Mouse (Mus musculus) heart, embryonic 16.5 days (tissue): Measurements from ENCODE around the gene Pdcd5. TPM values are rescaled to one million over a fixed set of nuclear protein-coding genes. Genes with fewer than 3 reads are reported as not detected.

Experiments used
- ATAC-seq: fragments of 200-750 bp; cut with Nextera tagmentation; replicated peaks from 2 replicates; pipeline ENCODE4 v1.8.0; 2017; ENCODE audit warnings: moderate number of reproducible peaks; ENCODE audit not compliant: insufficient read depth, low FRiP score; ENCODE audit errors: extremely low read depth
- H3K27ac ChIP-seq: fragments of 300-500 bp; sonication (generic); 2 replicates; pipeline ENCODE4 v1.5.1; 2014; ENCODE audit warnings: mild to moderate bottlenecking, low read length, control low read depth, moderate library complexity
- H3K27me3 ChIP-seq: fragments of 300-500 bp; sonication (generic); 2 replicates; pipeline ENCODE4 v1.6.1; 2014; ENCODE audit warnings: low read length, mixed read lengths; ENCODE audit not compliant: control insufficient read depth, insufficient read depth
- H3K36me3 ChIP-seq: fragments of 300-500 bp; sonication (generic); 2 replicates; pipeline ENCODE4 v1.6.1; 2014; ENCODE audit not compliant: control insufficient read depth, insufficient read depth
- H3K4me1 ChIP-seq: fragments of 300-500 bp; sonication (generic); 2 replicates; pipeline ENCODE4 v1.6.1; 2014; ENCODE audit warnings: low read length, mixed read lengths; ENCODE audit not compliant: control insufficient read depth, insufficient read depth
- H3K4me2 ChIP-seq: fragments of 300-500 bp; sonication (generic); 2 replicates; pipeline ENCODE4 v1.6.1; 2014; ENCODE audit warnings: low read depth, mild to moderate bottlenecking, control low read depth, low read length
- H3K4me3 ChIP-seq: fragments of 300-500 bp; sonication (generic); 2 replicates; pipeline ENCODE4 v1.5.1; 2014; ENCODE audit warnings: mild to moderate bottlenecking, control low read depth, low read length
- H3K9ac ChIP-seq: fragments of 300-500 bp; sonication (generic); 2 replicates; pipeline ENCODE4 v1.6.1; 2014; ENCODE audit warnings: low read length, control low read depth
- H3K9me3 ChIP-seq: fragments of 300-500 bp; sonication (generic); replicated peaks from 2 replicates; pipeline ENCODE4 v1.6.1; 2016; ENCODE audit warnings: low read length; ENCODE audit not compliant: control insufficient read depth
- WGBS: fragments of 180-500 bp; shearing (Covaris S2); extraction: QIAGEN DNeasy Blood & Tissue Kit; methylation state at CpG from one replicate; pipeline ENCODE4 v1.1.7; 2014; 5-methylcytosine and 5-hydroxymethylcytosine counted together
- polyA plus RNA-seq: library from polyadenylated mRNA; unstranded; fragments of >200 nt; fragmentation: Nextera tagmentation; extraction: Ambion mirVana; gene quantifications from 2 replicates; pipeline ENCODE4 v1.2.1, GENCODE M21; 2015

Gene Pdcd5
- polyA plus RNA-seq, 1 experiment from 2014 or later, result 276 TPM

DNA sequence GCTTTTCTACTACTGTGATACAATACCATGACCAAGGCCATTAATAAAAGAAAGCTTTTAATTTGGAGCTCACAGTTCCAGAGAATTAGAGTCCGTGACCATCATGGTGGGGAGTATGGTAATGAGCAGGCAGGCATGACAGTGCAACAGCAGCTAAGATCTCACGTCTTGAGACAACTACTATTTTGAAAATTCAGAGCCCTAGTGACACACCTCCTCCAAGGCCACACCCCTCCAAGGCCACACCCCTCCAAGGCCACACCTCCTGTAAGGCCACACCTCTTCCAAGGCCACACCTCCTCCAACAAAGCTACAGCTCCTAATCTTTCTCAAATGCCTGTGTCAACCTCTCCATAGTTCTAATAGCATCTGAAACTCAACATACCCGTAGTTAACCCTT, 1.8 kb upstream of the Pdcd5 start:
- Histone ChIP-seq H3K4me1 (peaks cover 5% of the 10 kb centered on the region; the same call in 1 of the 2 replicates), H3K9me3 (no peaks in the 10 kb centered on the region), H3K27ac (no peak overlapping the region), H3K4me2 (no peak overlapping the region), H3K4me3 (no peak overlapping the region), H3K27me3 (no peaks in the 10 kb centered on the region), H3K36me3 (peaks cover 7% of the 10 kb centered on the region), H3K9ac (no peak overlapping the region)
- no peak for ATAC-seq
- WGBS, result 54% methylated on average over 3 of the region's 3 CpGs

GRCm38 (mm10) chr7:35648239-35649069, 1.1 kb upstream of the Pdcd5 start:
- ATAC-seq, result no peak
- Histone ChIP-seq H3K27ac (no peak overlapping the region), H3K4me1 (peaks cover 5% of the 10 kb centered on the region; the same call in 1 of the 2 replicates), H3K4me3 (no peak overlapping the region), H3K4me2 (no peak overlapping the region), H3K36me3 (peaks cover 13% of the 10 kb centered on the region), H3K9me3 (no peaks in the 10 kb centered on the region), H3K27me3 (no peaks in the 10 kb centered on the region), H3K9ac (no peak overlapping the region)
- WGBS, result 65% methylated on average over 9 of the region's 9 CpGs

GRCm38 (mm10) chr7:35646317-35647081, 822 bp downstream of the Pdcd5 start:
- peaks cover 26% of the 10 kb centered on the region for H3K36me3 ChIP-seq
- ATAC-seq, result peak; percentile 52
- WGBS, result 9% methylated on average over 34 of the region's 34 CpGs

DNA sequence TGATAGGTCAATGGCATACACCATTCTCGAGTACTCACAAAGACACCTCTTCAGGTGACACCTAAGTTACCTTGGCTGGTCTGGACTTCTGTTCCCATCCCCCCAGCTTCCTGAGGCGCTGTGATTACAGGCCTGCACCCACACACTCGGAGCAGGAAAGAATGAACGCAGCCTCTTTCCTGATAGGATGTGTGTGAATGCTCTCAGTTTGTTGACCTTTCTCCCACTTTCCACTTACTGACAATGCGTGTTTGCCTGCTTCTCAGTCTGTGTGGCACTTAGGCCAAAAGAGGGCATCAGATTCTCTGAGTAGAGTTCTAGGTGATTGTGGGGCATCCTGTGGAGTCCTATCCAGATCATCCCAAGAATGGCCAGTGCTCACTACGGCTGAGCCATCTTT, 7.2 kb downstream of the Pdcd5 start:
- H3K36me3 ChIP-seq, result peaks cover 58% of the 10 kb centered on the region
- no peaks in the 10 kb centered on the region for H3K9me3 ChIP-seq
- H3K4me1 ChIP-seq, result no peaks in the 10 kb centered on the region
- no peaks in the 10 kb centered on the region for H3K27me3 ChIP-seq
- WGBS, result 45% methylated on average over 6 of the region's 6 CpGs
- H3K4me3 ChIP-seq, result no peak overlapping the region
- ATAC-seq, result no peak
- H3K4me2 ChIP-seq, result no peak overlapping the region
- H3K9ac ChIP-seq, result no peak overlapping the region
- H3K27ac ChIP-seq, result no peak overlapping the region

More at GRCm38 (mm10) chr7:35646317-35647081, 822 bp downstream of the Pdcd5 start:
- Histone ChIP-seq H3K4me2 (peak overlapping the region; percentile 75), H3K4me1 (peaks cover 5% of the 10 kb centered on the region; the same call in 1 of the 2 replicates), H3K27ac (peak overlapping the region; percentile 82), H3K4me3 (peak overlapping the region; percentile 77), H3K9me3 (no peaks in the 10 kb centered on the region), H3K27me3 (no peaks in the 10 kb centered on the region), H3K9ac (peak overlapping the region; percentile 89)

DNA sequence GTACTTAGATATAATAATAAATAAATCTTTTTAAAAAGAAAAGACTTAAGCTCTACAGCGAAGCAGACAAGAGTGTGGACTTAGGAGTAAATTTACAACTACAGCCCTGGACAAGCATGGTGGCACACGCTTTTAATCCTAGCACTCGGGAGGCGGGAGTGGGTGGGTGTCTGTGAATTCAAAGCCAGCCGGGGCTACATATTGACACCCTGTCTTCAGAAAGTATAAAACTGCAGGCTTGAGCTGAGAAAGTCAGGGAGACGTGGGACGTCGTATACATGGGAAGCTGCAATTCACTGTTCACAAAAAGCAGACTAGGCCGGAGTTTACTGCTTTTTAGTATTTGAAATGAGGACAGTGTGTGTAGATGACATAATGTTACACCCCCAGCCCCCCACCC, 10.4 kb downstream of the Pdcd5 start:
- Histone ChIP-seq H3K27ac (no peak overlapping the region), H3K4me2 (no peak overlapping the region), H3K9me3 (no peaks in the 10 kb centered on the region), H3K36me3 (peaks cover 45% of the 10 kb centered on the region), H3K4me3 (no peak overlapping the region), H3K4me1 (no peaks in the 10 kb centered on the region), H3K9ac (no peak overlapping the region), H3K27me3 (no peaks in the 10 kb centered on the region)
- WGBS, result 91% methylated on average over 9 of the region's 9 CpGs
- ATAC-seq, result no peak

DNA sequence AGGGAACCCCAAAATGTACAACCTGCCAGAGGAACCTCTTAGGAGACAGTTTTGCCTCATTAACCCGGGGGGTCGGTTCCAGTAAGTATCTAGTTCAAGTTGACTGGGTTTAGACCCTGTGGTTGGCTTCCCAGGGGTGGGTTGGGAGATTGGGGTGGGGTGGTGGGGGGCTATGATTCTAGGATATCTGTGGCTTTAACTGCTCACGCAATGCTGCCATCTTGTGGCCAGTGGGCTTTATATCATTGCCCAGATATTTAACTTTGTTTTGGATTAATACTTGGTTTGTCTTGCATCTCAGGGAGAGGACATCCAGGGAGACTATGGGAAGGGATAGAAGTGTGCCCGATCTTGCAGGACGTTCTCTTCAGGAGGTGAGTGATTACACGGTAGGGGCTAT, 11.1 kb downstream of the Pdcd5 start:
- H3K27me3 ChIP-seq, result no peaks in the 10 kb centered on the region
- H3K36me3 ChIP-seq, result peaks cover 45% of the 10 kb centered on the region
- H3K9ac ChIP-seq, result no peak overlapping the region
- ATAC-seq, result no peak
- H3K4me3 ChIP-seq, result no peak overlapping the region
- no peak overlapping the region for H3K27ac ChIP-seq
- no peaks in the 10 kb centered on the region for H3K4me1 ChIP-seq
- 52% methylated on average over 6 of the region's 6 CpGs for WGBS
- H3K4me2 ChIP-seq, result no peak overlapping the region
- H3K9me3 ChIP-seq, result no peaks in the 10 kb centered on the region

DNA sequence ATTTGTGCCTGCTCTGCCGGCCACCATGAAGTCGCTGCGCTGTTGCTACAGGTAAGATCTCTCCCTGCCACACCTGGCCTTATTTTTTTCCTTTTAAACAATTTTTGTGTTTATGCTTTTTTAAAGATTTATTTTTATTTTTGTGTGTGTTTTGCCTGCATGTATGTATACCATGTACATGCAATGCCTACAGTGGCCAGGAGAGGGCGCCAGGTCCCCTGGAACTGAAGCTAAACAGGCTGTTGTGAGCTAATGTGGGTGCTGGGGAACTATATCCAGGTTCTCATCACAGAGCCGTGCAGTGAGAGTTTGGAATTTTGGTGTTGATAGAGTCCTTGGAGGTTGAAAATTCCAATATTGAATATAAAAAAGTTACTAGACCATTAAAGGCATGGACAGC, 18.8 kb downstream of the Pdcd5 start:
- H3K4me2 ChIP-seq, result no peak overlapping the region
- H3K27me3 ChIP-seq, result no peaks in the 10 kb centered on the region
- H3K4me1 ChIP-seq, result no peaks in the 10 kb centered on the region
- no peak for ATAC-seq
- no peaks in the 10 kb centered on the region for H3K9me3 ChIP-seq
- H3K9ac ChIP-seq, result no peak overlapping the region
- H3K4me3 ChIP-seq, result no peak overlapping the region
- H3K36me3 ChIP-seq, result peaks cover 49% of the 10 kb centered on the region
- no peak overlapping the region for H3K27ac ChIP-seq
- 75% methylated on average over 5 of the region's 5 CpGs for WGBS

DNA sequence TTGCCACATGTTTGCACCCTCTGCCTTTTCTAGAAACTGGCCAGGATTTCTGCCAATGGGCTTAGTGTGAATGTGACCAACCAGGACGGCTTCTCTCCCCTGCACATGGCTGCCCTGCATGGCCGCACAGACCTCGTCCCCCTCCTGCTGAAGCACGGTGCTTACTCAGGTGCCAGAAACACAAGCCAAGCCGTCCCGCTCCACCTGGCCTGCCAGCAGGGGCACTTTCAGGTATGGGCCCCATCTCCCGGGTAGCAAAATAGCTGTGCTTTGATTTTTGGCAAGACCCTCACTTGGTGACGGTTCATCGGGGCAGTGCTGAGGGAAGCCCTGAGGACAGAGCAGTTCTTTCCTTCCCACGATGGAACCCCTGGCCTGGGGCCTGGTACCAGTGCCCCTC, 19.9 kb downstream of the Pdcd5 start:
- no peaks in the 10 kb centered on the region for H3K4me1 ChIP-seq
- peaks cover 47% of the 10 kb centered on the region for H3K36me3 ChIP-seq
- no peak overlapping the region for H3K4me3 ChIP-seq
- H3K27me3 ChIP-seq, result no peaks in the 10 kb centered on the region
- no peak overlapping the region for H3K4me2 ChIP-seq
- 92% methylated on average over 10 of the region's 10 CpGs for WGBS
- no peaks in the 10 kb centered on the region for H3K9me3 ChIP-seq
- no peak overlapping the region for H3K27ac ChIP-seq
- ATAC-seq, result no peak
- no peak overlapping the region for H3K9ac ChIP-seq

DNA sequence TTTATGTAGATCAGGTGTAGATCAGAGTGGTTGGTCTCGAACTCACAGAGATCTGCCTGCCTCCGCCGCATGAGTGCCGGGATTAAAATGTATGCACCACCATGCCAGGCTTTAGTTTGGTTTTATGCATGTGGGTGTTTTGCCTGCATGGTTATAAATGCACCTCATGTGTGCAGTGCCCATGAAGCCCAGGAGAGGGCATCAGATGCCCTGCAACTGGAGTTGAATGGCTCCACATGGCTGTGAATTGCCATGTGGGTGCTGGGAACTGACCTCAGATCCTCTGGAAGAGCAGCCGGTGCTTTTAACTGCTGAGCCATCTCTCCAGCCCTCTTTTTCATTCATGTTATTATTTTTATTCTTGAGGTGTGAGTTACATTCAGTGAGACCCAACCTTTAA, 21.3 kb downstream of the Pdcd5 start:
- ATAC-seq, result no peak

More for the DNA sequence above, 21.3 kb downstream of the Pdcd5 start:
- no peaks in the 10 kb centered on the region for H3K4me1 ChIP-seq
- H3K4me3 ChIP-seq, result no peak overlapping the region
- no peak overlapping the region for H3K27ac ChIP-seq
- no peaks in the 10 kb centered on the region for H3K27me3 ChIP-seq
- H3K4me2 ChIP-seq, result no peak overlapping the region
- WGBS, result 97% methylated on average over 5 of the region's 5 CpGs
- peaks cover 45% of the 10 kb centered on the region for H3K36me3 ChIP-seq
- no peaks in the 10 kb centered on the region for H3K9me3 ChIP-seq
- no peak overlapping the region for H3K9ac ChIP-seq
